Mouse (Mus musculus) stomach, embryonic 14.5 days (tissue): ENCODE results near the gene Epb41l5. TPM values are rescaled to one million over a fixed set of nuclear protein-coding genes. Genes with fewer than 3 reads are reported as not detected.

Experiments used
- ATAC-seq: fragments of 200-750 bp; cut with Nextera tagmentation; 2 replicates; pipeline ENCODE4 v1.8.0; 2017; ENCODE audit warnings: low read depth, moderate TSS enrichment; ENCODE audit not compliant: insufficient number of reproducible peaks, insufficient read depth, low FRiP score
- H3K27ac ChIP-seq: fragments of 300-500 bp; sonication (generic); 2 replicates; pipeline ENCODE4 v1.5.1; 2014; ENCODE audit warnings: mild to moderate bottlenecking, low read length, moderate library complexity, mixed read lengths
- H3K27me3 ChIP-seq: fragments of 300-500 bp; sonication (generic); 2 replicates; pipeline ENCODE4 v1.6.1; 2014; ENCODE audit warnings: low read length, control low read depth, mixed read lengths; ENCODE audit not compliant: control insufficient read depth, insufficient read depth
- H3K36me3 ChIP-seq: fragments of 300-500 bp; sonication (generic); 2 replicates; pipeline ENCODE4 v1.6.1; 2014; ENCODE audit warnings: mild to moderate bottlenecking, control low read depth, low read length, moderate library complexity, mixed read lengths; ENCODE audit not compliant: control insufficient read depth, insufficient read depth
- H3K4me1 ChIP-seq: fragments of 300-500 bp; sonication (generic); 2 replicates; pipeline ENCODE4 v1.6.1; 2014; ENCODE audit warnings: low read length, control low read depth, mixed read lengths; ENCODE audit not compliant: control insufficient read depth, insufficient read depth
- H3K4me2 ChIP-seq: fragments of 300-500 bp; sonication (generic); replicated peaks from 2 replicates; pipeline ENCODE4 v1.6.1; 2014; ENCODE audit warnings: low read depth, low read length, control low read depth
- H3K4me3 ChIP-seq: fragments of 300-500 bp; sonication (generic); 2 replicates; pipeline ENCODE4 v1.5.1; 2014; ENCODE audit warnings: low read depth, low read length, control low read depth
- H3K9ac ChIP-seq: fragments of 300-500 bp; sonication (generic); replicated peaks from 2 replicates; pipeline ENCODE4 v1.6.1; 2014; ENCODE audit warnings: low read depth, mild to moderate bottlenecking, control low read depth, low read length, moderate library complexity, mixed read lengths
- H3K9me3 ChIP-seq: fragments of 300-500 bp; sonication (generic); 2 replicates; pipeline ENCODE4 v1.6.1; 2016; ENCODE audit warnings: low read depth, low read length, control low read depth; ENCODE audit not compliant: control insufficient read depth
- WGBS: fragments of 180-500 bp; shearing (Covaris S2); extraction: QIAGEN DNeasy Blood & Tissue Kit; methylation state at CpG from one replicate; pipeline ENCODE4 v1.1.7; 2014; 5-methylcytosine and 5-hydroxymethylcytosine counted together
- polyA plus RNA-seq: library from polyadenylated mRNA; unstranded; fragments of >200 nt; fragmentation: Nextera tagmentation; extraction: Ambion mirVana; gene quantifications from 2 replicates; pipeline ENCODE4 v1.2.1, GENCODE M21; 2014

Epb41l5 gene
- polyA plus RNA-seq, 1 experiment from 2014 or later = 45.0 TPM

GRCm38 (mm10) chr1:119626837-119627236, 22.0 kb downstream of the Epb41l5 start:
- Histone ChIP-seq H3K4me3 (no peak overlapping the region), H3K36me3 (no peaks in the 10 kb centered on the region), H3K4me2 (no peak overlapping the region), H3K27me3 (no peaks in the 10 kb centered on the region), H3K27ac (no peak overlapping the region), H3K9me3 (no peaks in the 10 kb centered on the region), H3K9ac (no peak overlapping the region), H3K4me1 (no peaks in the 10 kb centered on the region)
- no peak for ATAC-seq
- WGBS = 50% methylated on average over 4 of the region's 4 CpGs

GRCm38 (mm10) chr1:119624444-119624843, 24.4 kb downstream of the Epb41l5 start:
- H3K4me2 ChIP-seq = no peak overlapping the region
- no peak overlapping the region for H3K4me3 ChIP-seq
- no peak for ATAC-seq
- WGBS = 40% methylated on average over 2 of the region's 2 CpGs
- no peak overlapping the region for H3K27ac ChIP-seq
- no peaks in the 10 kb centered on the region for H3K4me1 ChIP-seq
- H3K36me3 ChIP-seq = no peaks in the 10 kb centered on the region; the same call in 1 of the 2 replicates
- H3K9me3 ChIP-seq = no peaks in the 10 kb centered on the region
- no peak overlapping the region for H3K9ac ChIP-seq
- H3K27me3 ChIP-seq = no peaks in the 10 kb centered on the region

GRCm38 (mm10) chr1:119605396-119605795, 43.4 kb downstream of the Epb41l5 start:
- Histone ChIP-seq H3K27me3 (no peaks in the 10 kb centered on the region), H3K4me1 (no peaks in the 10 kb centered on the region), H3K27ac (no peak overlapping the region), H3K9ac (no peak overlapping the region), H3K4me2 (no peak overlapping the region), H3K36me3 (peaks cover 4% of the 10 kb centered on the region; the same call in 1 of the 2 replicates), H3K4me3 (no peak overlapping the region), H3K9me3 (no peaks in the 10 kb centered on the region)
- WGBS = 89% methylated on average over 3 of the region's 3 CpGs
- ATAC-seq = no peak

GRCm38 (mm10) chr1:119602448-119602847, 46.4 kb downstream of the Epb41l5 start:
- H3K27ac ChIP-seq = no peak overlapping the region
- WGBS = 99% methylated on average over 12 of the region's 12 CpGs

GRCm38 (mm10) chr1:119598855-119599254, 49.9 kb downstream of the Epb41l5 start:
- WGBS = 81% methylated on average over 6 of the region's 6 CpGs
- Histone ChIP-seq H3K27ac (no peak overlapping the region), H3K4me3 (no peak overlapping the region), H3K9me3 (no peaks in the 10 kb centered on the region), H3K36me3 (peaks cover 7% of the 10 kb centered on the region; the same call in 1 of the 2 replicates), H3K9ac (no peak overlapping the region), H3K27me3 (no peaks in the 10 kb centered on the region), H3K4me1 (no peaks in the 10 kb centered on the region), H3K4me2 (no peak overlapping the region)
- ATAC-seq = no peak

More at GRCm38 (mm10) chr1:119602448-119602847, 46.4 kb downstream of the Epb41l5 start:
- Histone ChIP-seq H3K9me3 (no peaks in the 10 kb centered on the region), H3K4me3 (no peak overlapping the region), H3K4me2 (no peak overlapping the region), H3K36me3 (peaks cover 4% of the 10 kb centered on the region; the same call in 1 of the 2 replicates), H3K9ac (no peak overlapping the region), H3K27me3 (no peaks in the 10 kb centered on the region), H3K4me1 (no peaks in the 10 kb centered on the region)
- ATAC-seq = no peak

- no peaks in the 10 kb centered on the region for H3K4me1 ChIP-seq
- no peak overlapping the region for H3K9ac ChIP-seq
- H3K4me2 ChIP-seq = no peak overlapping the region
- H3K27ac ChIP-seq = no peak overlapping the region
- H3K27me3 ChIP-seq = no peaks in the 10 kb centered on the region
- H3K36me3 ChIP-seq = peaks cover 7% of the 10 kb centered on the region; the same call in 1 of the 2 replicates
- no peak overlapping the region for H3K4me3 ChIP-seq
- 68% methylated on average over 3 of the region's 3 CpGs for WGBS
- no peak for ATAC-seq
- no peaks in the 10 kb centered on the region for H3K9me3 ChIP-seq
Measured at GRCm38 (mm10) chr1:119596954-119597480, 51.8 kb downstream of the Epb41l5 start.

GRCm38 (mm10) chr1:119590041-119590440, 58.8 kb downstream of the Epb41l5 start:
- no peaks in the 10 kb centered on the region for H3K9me3 ChIP-seq

GRCm38 (mm10) chr1:119584974-119585373, 63.8 kb downstream of the Epb41l5 start:
- no peak overlapping the region for H3K27ac ChIP-seq
- no peaks in the 10 kb centered on the region; the same call in 1 of the 2 replicates for H3K9me3 ChIP-seq
- WGBS = 76% methylated on average over 2 of the region's 2 CpGs
- no peaks in the 10 kb centered on the region for H3K4me1 ChIP-seq
- ATAC-seq = no peak
- H3K4me2 ChIP-seq = no peak overlapping the region
- H3K4me3 ChIP-seq = no peak overlapping the region
- H3K36me3 ChIP-seq = no peaks in the 10 kb centered on the region
- H3K9ac ChIP-seq = no peak overlapping the region
- no peaks in the 10 kb centered on the region for H3K27me3 ChIP-seq

More at GRCm38 (mm10) chr1:119590041-119590440, 58.8 kb downstream of the Epb41l5 start:
- no peaks in the 10 kb centered on the region for H3K27me3 ChIP-seq
- no peak for ATAC-seq
- H3K36me3 ChIP-seq = no peaks in the 10 kb centered on the region
- 73% methylated on average over 2 of the region's 2 CpGs for WGBS
- no peak overlapping the region for H3K4me3 ChIP-seq
- H3K4me1 ChIP-seq = no peaks in the 10 kb centered on the region
- H3K4me2 ChIP-seq = no peak overlapping the region
- no peak overlapping the region for H3K9ac ChIP-seq
- H3K27ac ChIP-seq = no peak overlapping the region

- no peak overlapping the region for H3K9ac ChIP-seq
- WGBS = 65% methylated on average over 1 of the region's 1 CpGs
- H3K27ac ChIP-seq = no peak overlapping the region
- ATAC-seq = no peak
- H3K27me3 ChIP-seq = no peaks in the 10 kb centered on the region
- no peaks in the 10 kb centered on the region for H3K9me3 ChIP-seq
- H3K4me1 ChIP-seq = no peaks in the 10 kb centered on the region
- no peak overlapping the region for H3K4me2 ChIP-seq
- no peaks in the 10 kb centered on the region; the same call in 1 of the 2 replicates for H3K36me3 ChIP-seq
- no peak overlapping the region for H3K4me3 ChIP-seq
Measured at GRCm38 (mm10) chr1:119570134-119570533, 78.7 kb downstream of the Epb41l5 start.
